Mouse (Mus musculus) liver, embryonic 14.5 days (tissue): ENCODE data around the gene Tmem237. TPM values are rescaled to one million over a fixed set of nuclear protein-coding genes. Genes with fewer than 3 reads are reported as not detected.

ENCODE experiments used
- ATAC-seq: fragments of 200-750 bp; cut with Nextera tagmentation; 2 replicates; pipeline ENCODE4 v1.8.0; 2017; ENCODE audit warnings: moderate number of reproducible peaks, mild to moderate bottlenecking, moderate library complexity; ENCODE audit not compliant: insufficient read depth
- DNase-seq, 3 experiments: peaks; one replicate each; pipeline ENCODE4 v3.0.0-alpha.2; 2012 to 2013; ENCODE audit warnings: low read depth in 3 of 3, low spot score in 3 of 3
- H3K27ac ChIP-seq: fragments of 300-500 bp; sonication (generic); 2 replicates; pipeline ENCODE4 v1.5.1; 2014; ENCODE audit warnings: moderate library complexity, mild to moderate bottlenecking, control low read depth, inconsistent platforms
- H3K27me3 ChIP-seq: fragments of 300-500 bp; sonication (generic); 2 replicates; pipeline ENCODE4 v1.6.1; 2014; ENCODE audit warnings: mild to moderate bottlenecking, low read length, moderate library complexity; ENCODE audit not compliant: control insufficient read depth, insufficient read depth
- H3K36me3 ChIP-seq: fragments of 300-500 bp; sonication (generic); replicated peaks from 2 replicates; pipeline ENCODE4 v1.6.1; 2014; ENCODE audit warnings: low read depth; ENCODE audit not compliant: control insufficient read depth, insufficient read depth
- H3K4me1 ChIP-seq, 2 experiments: fragments of 200-500 bp in 1 of 2; fragments of 300-500 bp in 1 of 2; sonication (generic) in 1 of 2; replicated peaks; 2 replicates each; pipeline ENCODE4 v1.6.1; 2012 to 2014; ENCODE audit warnings: antibody characterized with exemption in 1 of 2, inconsistent platforms in 1 of 2, low read length in 1 of 2; ENCODE audit not compliant: control insufficient read depth in 2 of 2, insufficient read depth in 2 of 2
- H3K4me2 ChIP-seq: fragments of 300-500 bp; sonication (generic); 2 replicates; pipeline ENCODE4 v1.6.1; 2014; ENCODE audit warnings: low read depth, mild to moderate bottlenecking, control low read depth, moderate library complexity
- H3K4me3 ChIP-seq, 2 experiments: fragments of 200-500 bp in 1 of 2; fragments of 300-500 bp in 1 of 2; sonication (generic) in 1 of 2; 2 replicates each; pipeline ENCODE4 v1.5.1; 2012 to 2014; ENCODE audit warnings: low read depth in 2 of 2, low read length in 2 of 2, mild to moderate bottlenecking in 2 of 2, control low read depth in 1 of 2, inconsistent platforms in 1 of 2, moderate library complexity in 1 of 2; ENCODE audit not compliant: insufficient read depth in 1 of 2
- H3K9ac ChIP-seq: fragments of 300-500 bp; sonication (generic); replicated peaks from 2 replicates; pipeline ENCODE4 v1.6.1; 2014; ENCODE audit warnings: mild to moderate bottlenecking, control low read depth, moderate library complexity
- H3K9me3 ChIP-seq: fragments of 300-500 bp; sonication (generic); 2 replicates; pipeline ENCODE4 v1.6.1; 2016; ENCODE audit warnings: low read length, mixed read lengths; ENCODE audit not compliant: control insufficient read depth
- CTCF ChIP-seq: IDR thresholded peaks from 2 replicates; pipeline ENCODE4 v1.5.1; 2016; ENCODE audit warnings: antibody characterized with exemption, low read depth, control low read depth
- EP300 ChIP-seq: IDR thresholded peaks from 2 replicates; pipeline ENCODE4 v1.6.1; 2016; ENCODE audit warnings: antibody characterized with exemption, low read depth
- WGBS: fragments of 180-500 bp; shearing (Covaris S2); extraction: QIAGEN DNeasy Blood & Tissue Kit; methylation state at CpG from one replicate; pipeline ENCODE4 v1.1.7; 2014; ENCODE audit not compliant: insufficient replicate concordance; 5-methylcytosine and 5-hydroxymethylcytosine counted together
- polyA plus RNA-seq, 2 experiments: library from polyadenylated mRNA; depleted of rRNA in 1 of 2; stranded (reverse) in 1 of 2; unstranded in 1 of 2; fragments of >200 nt; fragmentation: Nextera tagmentation in 1 of 2; extraction: Ambion mirVana in 1 of 2; gene quantifications; 2 replicates each; pipeline versions ENCODE4 v1.2.1 to v1.2.3; 2012 to 2014

The Tmem237 gene
- polyA plus RNA-seq, 2 experiments = 4.3 to 6.9 TPM

DNA sequence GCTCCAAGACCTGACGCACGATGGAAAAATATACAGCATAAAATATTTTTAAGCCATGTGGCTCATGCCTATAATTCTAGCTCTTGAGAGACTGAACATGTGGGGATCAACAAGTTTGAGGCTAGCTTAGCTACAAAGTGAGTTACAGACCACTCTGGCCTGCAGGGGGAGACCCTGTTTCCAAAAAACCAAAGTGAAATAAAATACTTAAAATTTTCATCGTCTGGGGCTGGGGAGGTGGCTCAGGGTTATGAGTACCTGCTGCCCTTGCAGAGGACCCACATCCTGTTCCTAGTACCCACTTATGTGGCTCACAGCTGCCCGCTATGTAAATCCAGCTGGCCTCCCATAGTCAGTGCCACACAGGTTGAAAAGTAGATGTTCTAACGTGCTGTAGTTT is 30.3 kb upstream of the Tmem237 start:
- H3K27me3 ChIP-seq = no peaks in the 10 kb centered on the region
- H3K4me2 ChIP-seq = no peak overlapping the region
- 57% methylated on average over 5 of the region's 5 CpGs for WGBS
- ATAC-seq = no peak
- DNase-seq = no peak
- no peaks in the 10 kb centered on the region for H3K36me3 ChIP-seq
- no peak overlapping the region for H3K4me3 ChIP-seq
- H3K27ac ChIP-seq = no peak overlapping the region
- no peaks in the 10 kb centered on the region for H3K9me3 ChIP-seq
- no peak for TF ChIP-seq CTCF
- TF ChIP-seq EP300 = no peak
- H3K4me1 ChIP-seq = peaks cover 0 to 2% of the 10 kb centered on the region in 2 experiments; a peak in 1 of 4 replicates
- no peak overlapping the region for H3K9ac ChIP-seq

DNA sequence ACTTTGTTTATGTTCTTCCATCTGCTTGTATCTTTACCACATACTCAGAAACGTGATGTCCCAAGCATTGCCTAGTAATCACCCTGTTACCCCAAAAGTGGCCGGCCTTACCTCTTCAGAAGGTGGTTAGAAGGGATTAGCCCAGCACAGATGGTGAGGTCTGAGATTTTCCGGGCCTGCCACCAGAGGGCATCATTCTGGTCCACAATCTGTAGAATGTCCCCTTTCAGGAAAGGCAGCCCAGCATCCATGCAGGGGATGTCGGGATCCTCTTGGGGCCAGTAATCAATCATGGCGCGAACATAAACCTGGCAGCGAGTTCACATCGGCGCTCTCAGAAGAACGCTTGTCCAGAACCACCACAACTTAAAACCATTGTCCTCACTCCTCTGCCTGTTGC is 24.3 kb upstream of the Tmem237 start:
- Histone ChIP-seq H3K36me3 (no peaks in the 10 kb centered on the region), H3K4me2 (no peak overlapping the region), H3K9me3 (no peaks in the 10 kb centered on the region), H3K9ac (no peak overlapping the region), H3K27ac (no peak overlapping the region), H3K4me1 (no peaks in the 10 kb centered on the region), H3K4me3 (no peak overlapping the region), H3K27me3 (no peaks in the 10 kb centered on the region)
- no peak for DNase-seq
- 75% methylated on average over 10 of the region's 10 CpGs for WGBS
- ATAC-seq = no peak
- TF ChIP-seq CTCF = peak; percentile 54
- no peak for TF ChIP-seq EP300

DNA sequence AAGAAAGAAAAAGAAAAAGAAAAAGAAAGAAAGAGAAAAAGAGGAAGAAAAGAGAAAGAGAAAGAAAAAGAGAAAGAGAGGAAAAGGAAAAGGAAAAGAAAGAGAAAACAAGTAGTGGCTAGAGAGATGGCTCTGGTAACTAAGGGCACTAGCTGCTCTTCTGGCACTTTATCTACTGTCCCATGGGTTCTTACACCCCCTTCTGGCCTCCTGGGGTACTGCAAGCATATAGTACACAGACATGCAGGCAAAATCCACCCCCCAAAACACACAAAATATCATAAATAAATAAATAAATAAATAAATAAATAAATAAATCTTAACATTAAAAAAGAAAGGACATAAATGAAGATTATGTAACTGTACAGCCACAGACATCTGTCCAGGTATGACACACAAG is 22.6 kb upstream of the Tmem237 start:
- H3K4me3 ChIP-seq = no peak overlapping the region
- TF ChIP-seq CTCF (peak; percentile 79), EP300 (no peak)
- no peak for ATAC-seq

DNA sequence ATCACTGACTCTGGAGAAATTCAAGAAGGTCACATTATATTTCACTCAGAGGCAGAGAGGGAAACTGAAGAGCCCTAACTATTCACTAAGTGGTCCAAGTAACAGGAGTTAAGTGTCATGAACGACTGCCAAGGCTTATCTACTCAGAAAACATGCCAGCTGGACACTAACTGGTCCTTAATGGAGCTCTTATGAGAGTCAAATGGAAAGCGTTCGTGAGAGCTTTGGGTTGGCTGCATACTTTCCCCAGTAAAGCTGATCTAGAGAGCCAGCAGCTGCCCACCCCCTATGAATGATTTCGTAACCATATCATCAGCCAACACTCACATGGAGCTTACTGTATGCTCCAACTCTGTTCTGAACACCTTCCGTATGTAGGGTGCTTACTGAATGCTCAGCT is 14.2 kb upstream of the Tmem237 start:
- no peaks in the 10 kb centered on the region for H3K27me3 ChIP-seq
- ATAC-seq (no peak), DNase-seq (no peak)
- TF ChIP-seq EP300 (no peak), CTCF (no peak)
- 57% methylated on average over 5 of the region's 5 CpGs for WGBS
- H3K4me2 ChIP-seq = no peak overlapping the region
- H3K4me3 ChIP-seq = no peak overlapping the region
- H3K4me1 ChIP-seq = peaks cover 0 to 2% of the 10 kb centered on the region in 2 experiments; a peak in 1 of 4 replicates
- no peak overlapping the region for H3K27ac ChIP-seq
- H3K36me3 ChIP-seq = no peaks in the 10 kb centered on the region
- no peaks in the 10 kb centered on the region for H3K9me3 ChIP-seq
- H3K9ac ChIP-seq = no peak overlapping the region

More for the DNA sequence above, 22.6 kb upstream of the Tmem237 start:
- no peak overlapping the region for H3K27ac ChIP-seq
- no peaks in the 10 kb centered on the region for H3K4me1 ChIP-seq
- no peaks in the 10 kb centered on the region for H3K27me3 ChIP-seq
- H3K9me3 ChIP-seq = no peaks in the 10 kb centered on the region
- no peak overlapping the region for H3K9ac ChIP-seq
- no peak overlapping the region for H3K4me2 ChIP-seq
- no peaks in the 10 kb centered on the region for H3K36me3 ChIP-seq
- DNase-seq = peak; percentile 34 to 43 (median 39)

DNA sequence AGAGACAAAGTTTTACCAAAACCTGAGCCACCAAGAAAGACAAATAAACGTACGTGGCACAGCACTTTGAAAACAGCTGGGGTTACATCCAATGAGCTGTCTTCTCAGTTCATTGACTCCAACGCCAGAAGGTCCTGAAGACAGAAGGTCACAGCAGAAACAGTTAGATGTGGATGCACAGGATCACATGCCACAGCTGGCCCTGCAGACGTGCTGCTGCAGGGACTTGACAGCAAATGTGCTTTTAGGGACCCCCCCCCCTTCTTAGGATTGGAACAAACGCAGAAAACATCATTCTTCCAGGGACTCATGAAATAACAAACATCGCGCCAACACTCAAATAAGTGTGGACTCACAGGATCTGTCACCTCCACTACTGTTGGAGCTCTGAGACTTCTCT is 8.7 kb upstream of the Tmem237 start:
- Histone ChIP-seq H3K4me3 (no peak overlapping the region), H3K9me3 (no peaks in the 10 kb centered on the region)
- WGBS = 66% methylated on average over 7 of the region's 7 CpGs

More for the DNA sequence above, 8.7 kb upstream of the Tmem237 start:
- DNase-seq (no peak), ATAC-seq (no peak)
- Histone ChIP-seq H3K36me3 (no peaks in the 10 kb centered on the region), H3K9ac (no peak overlapping the region), H3K27ac (no peak overlapping the region), H3K4me1 (no peaks in the 10 kb centered on the region), H3K4me2 (no peak overlapping the region), H3K27me3 (no peaks in the 10 kb centered on the region)
- TF ChIP-seq EP300 (no peak), CTCF (no peak)
